In the genomic region with DNA sequence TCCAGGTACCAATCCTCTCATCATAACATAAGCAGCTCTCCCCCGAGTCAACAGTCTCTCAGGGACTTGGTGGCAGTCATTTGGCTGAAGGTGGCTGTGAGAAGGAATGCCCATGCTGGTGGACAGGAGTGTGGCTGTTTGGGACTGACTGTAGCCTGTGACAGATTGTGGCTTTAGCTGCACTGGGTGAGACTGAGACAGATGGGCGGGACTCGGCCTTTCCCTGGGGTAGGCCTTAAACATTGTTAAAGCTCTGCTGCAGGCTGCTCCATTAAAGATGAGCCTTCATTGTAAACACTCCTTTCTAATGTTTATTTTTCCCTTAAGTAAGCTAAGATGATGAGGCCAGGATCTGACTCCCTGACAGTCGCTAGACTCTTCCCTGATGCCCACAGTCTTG, we compare ENCODE assay signal across 19 mouse cellular contexts.
"Had no signal": no experiment of that assay in that cellular context is flagged by ENCODE, and none has a peak within 500 bp of the region (broad histone marks: within the 10 kb centered on the region; RNA-seq: fewer than 3 reads in every experiment).

No protein-coding gene starts in this region.

- H3K4me1 ChIP-seq: liver, embryonic 13.5 days; liver, embryonic 15.5 days; midbrain, embryonic 12.5 days; midbrain, embryonic 15.5 days; neural tube, embryonic 12.5 days had no signal

- H3K4me2 ChIP-seq: liver, embryonic 11.5 days; liver, embryonic 13.5 days; liver, embryonic 15.5 days; midbrain, embryonic 12.5 days; midbrain, embryonic 15.5 days; neural tube, embryonic 12.5 days had no signal

- H3K27me3 ChIP-seq: liver, embryonic 13.5 days; liver, embryonic 15.5 days had no signal

- ATAC-seq: liver, postnatal 0 days; lung, postnatal 0 days; midbrain, embryonic 15.5 days had no signal

- H3K36me3 ChIP-seq: liver, embryonic 13.5 days; liver, embryonic 15.5 days; midbrain, embryonic 12.5 days; midbrain, embryonic 15.5 days; neural tube, embryonic 12.5 days had no signal

- H3K9me3 ChIP-seq: liver, embryonic 13.5 days; liver, embryonic 15.5 days; megakaryocyte, embryonic 14.5 days; midbrain, embryonic 12.5 days; midbrain, embryonic 15.5 days; neural tube, embryonic 12.5 days had no signal

- DNase-seq: liver; liver, embryonic 13.5 days; liver, postnatal 0 days; retina, postnatal 1 day; right cerebral cortex, adult 18-20 months; right cerebral cortex, postnatal 25 days; right cerebral cortex, postnatal 4 days; spleen, adult 18-20 months; thymus, adult 18-20 months; thymus, postnatal 14 days; thymus, postnatal 36 days had no signal

- H3K27ac ChIP-seq: liver, embryonic 13.5 days; liver, embryonic 15.5 days; macrophage; midbrain, embryonic 12.5 days; midbrain, embryonic 15.5 days; neural tube, embryonic 12.5 days had no signal

- H3K9ac ChIP-seq: liver, embryonic 13.5 days; liver, embryonic 15.5 days; liver, postnatal 0 days; midbrain, embryonic 12.5 days; midbrain, embryonic 15.5 days; neural tube, embryonic 12.5 days had no signal

- H3K4me3 ChIP-seq: liver, embryonic 13.5 days; liver, embryonic 15.5 days; megakaryocyte, embryonic 14.5 days; midbrain, embryonic 12.5 days; midbrain, embryonic 15.5 days; neural tube, embryonic 12.5 days had no signal
